Mouse (Mus musculus): ENCODE measurements around the gene Dcn. TPM values are rescaled to one million over a fixed set of nuclear protein-coding genes. Genes with fewer than 3 reads are reported as not detected.

The Dcn gene
- polyA plus RNA-seq (2014; fragmentation: Nextera tagmentation; extraction: Ambion mirVana) = 113 and 139 TPM in 2 replicates

- no peaks in the 10 kb centered on the region for H3K27me3 ChIP-seq (ENCODE audit: control insufficient read depth, insufficient read depth, low read length)
- ATAC-seq (ENCODE audit: low FRiP score) (no peak), DNase-seq (ENCODE audit: low spot score) (no peak)
- peak within 1 kb of the TSS; percentile 6; the same call in 1 of the 2 replicates for H3K4me2 ChIP-seq (replicated peaks)
- 0 out of 2 replicates have a peak within 1 kb of the TSS, but pooled peaks have one; percentile 0 for H3K4me3 ChIP-seq (replicated peaks; ENCODE audit: low read length)
- H3K36me3 ChIP-seq (replicated peaks; ENCODE audit: control insufficient read depth, insufficient read depth) = no peaks in the 10 kb centered on the region
- 0 out of 2 replicates have a peak, but pooled peaks cover 2% of the 10 kb centered on the region for H3K4me1 ChIP-seq (replicated peaks; ENCODE audit: control insufficient read depth, insufficient read depth, low read length)
- no peak within 1 kb of the TSS; the same call in 1 of the 2 replicates for H3K27ac ChIP-seq
- no peak within 1 kb of the TSS for H3K9ac ChIP-seq
- 13% methylated on average over 7 of the region's 7 CpGs for WGBS
- no peaks in the 10 kb centered on the region for H3K9me3 ChIP-seq (ENCODE audit: control insufficient read depth, low read length)
Observed at GRCm38 (mm10) chr10:97479004-97479766, at the start of gene Dcn. TSS of gene Dcn (plus strand) at chr10:97479609.

DNA sequence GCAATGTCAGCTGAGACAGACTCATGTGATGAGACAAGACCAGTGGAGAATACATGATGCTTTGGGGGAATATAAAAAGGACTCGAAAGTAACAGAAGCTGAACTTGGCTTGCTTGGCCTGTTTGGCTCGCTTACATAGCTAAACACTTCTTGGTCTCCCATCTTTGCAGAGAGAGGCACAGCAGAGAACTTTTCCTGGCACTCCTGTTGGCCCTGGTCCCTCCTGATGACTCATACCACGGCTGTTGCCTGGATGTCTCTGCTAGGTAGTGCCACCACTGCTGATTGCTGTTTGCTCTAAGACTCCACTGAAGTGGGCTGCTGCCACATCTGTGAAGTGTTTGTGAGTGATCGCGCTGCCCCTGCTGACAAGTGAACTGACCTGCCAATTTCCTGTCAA is 42.7 kb upstream of the Dcn start:
- H3K4me2 ChIP-seq (replicated peaks) = no peak overlapping the region
- WGBS = 91% methylated on average over 5 of the region's 5 CpGs
- no peaks in the 10 kb centered on the region for H3K4me1 ChIP-seq (replicated peaks; ENCODE audit: control insufficient read depth, insufficient read depth, low read length)
- no peak overlapping the region for H3K27ac ChIP-seq
- H3K4me3 ChIP-seq (replicated peaks; ENCODE audit: low read length) = no peak overlapping the region
- ATAC-seq (ENCODE audit: low FRiP score) = no peak
- no peaks in the 10 kb centered on the region for H3K27me3 ChIP-seq (ENCODE audit: control insufficient read depth, insufficient read depth, low read length)
- H3K9ac ChIP-seq = no peak overlapping the region
- no peaks in the 10 kb centered on the region for H3K36me3 ChIP-seq (replicated peaks; ENCODE audit: control insufficient read depth, insufficient read depth)
- no peak for DNase-seq (ENCODE audit: low spot score)
- no peaks in the 10 kb centered on the region for H3K9me3 ChIP-seq (ENCODE audit: control insufficient read depth, low read length)

GRCm38 (mm10) chr10:97442300-97442699 is 37.1 kb upstream of the Dcn start:
- Histone ChIP-seq H3K9me3 (ENCODE audit: control insufficient read depth, low read length) (no peaks in the 10 kb centered on the region), H3K4me2 (replicated peaks) (no peak overlapping the region), H3K9ac (no peak overlapping the region), H3K4me3 (replicated peaks; ENCODE audit: low read length) (no peak overlapping the region), H3K27ac (no peak overlapping the region), H3K36me3 (replicated peaks; ENCODE audit: control insufficient read depth, insufficient read depth) (no peaks in the 10 kb centered on the region), H3K4me1 (replicated peaks; ENCODE audit: control insufficient read depth, insufficient read depth, low read length) (no peaks in the 10 kb centered on the region), H3K27me3 (ENCODE audit: control insufficient read depth, insufficient read depth, low read length) (no peaks in the 10 kb centered on the region)
- ATAC-seq (ENCODE audit: low FRiP score) = no peak
- WGBS = 73% methylated on average over 2 of the region's 2 CpGs
- no peak for DNase-seq (ENCODE audit: low spot score)

DNA sequence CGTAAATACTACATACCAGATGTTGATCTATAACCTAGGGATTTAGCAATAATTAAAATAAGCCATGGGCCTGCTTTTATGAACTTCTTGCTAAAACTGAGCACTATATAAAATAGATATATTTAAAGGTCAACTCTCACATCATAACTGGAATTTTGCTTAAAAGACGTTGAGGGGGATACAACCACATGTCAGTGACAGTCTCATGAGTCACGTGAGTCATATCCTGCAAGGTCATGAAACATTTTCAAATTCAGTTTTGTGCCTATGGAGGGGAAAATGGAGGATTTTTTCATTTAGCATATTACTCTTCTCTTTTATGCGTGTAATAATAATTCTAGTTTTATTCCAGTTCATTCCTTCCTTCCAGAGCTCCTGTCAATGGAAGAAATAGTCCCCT is 32.9 kb upstream of the Dcn start:
- Histone ChIP-seq H3K9ac (no peak overlapping the region), H3K27me3 (ENCODE audit: control insufficient read depth, insufficient read depth, low read length) (no peaks in the 10 kb centered on the region), H3K27ac (no peak overlapping the region), H3K36me3 (replicated peaks; ENCODE audit: control insufficient read depth, insufficient read depth) (no peaks in the 10 kb centered on the region), H3K4me3 (replicated peaks; ENCODE audit: low read length) (no peak overlapping the region), H3K4me1 (replicated peaks; ENCODE audit: control insufficient read depth, insufficient read depth, low read length) (no peaks in the 10 kb centered on the region), H3K4me2 (replicated peaks) (no peak overlapping the region), H3K9me3 (ENCODE audit: control insufficient read depth, low read length) (no peaks in the 10 kb centered on the region)
- DNase-seq (ENCODE audit: low spot score) (no peak), ATAC-seq (ENCODE audit: low FRiP score) (no peak)
- WGBS = 86% methylated on average over 4 of the region's 4 CpGs

GRCm38 (mm10) chr10:97452886-97453285 is 26.5 kb upstream of the Dcn start:
- peaks cover 3% of the 10 kb centered on the region; the same call in 1 of the 2 replicates for H3K4me1 ChIP-seq (replicated peaks; ENCODE audit: control insufficient read depth, insufficient read depth, low read length)

DNA sequence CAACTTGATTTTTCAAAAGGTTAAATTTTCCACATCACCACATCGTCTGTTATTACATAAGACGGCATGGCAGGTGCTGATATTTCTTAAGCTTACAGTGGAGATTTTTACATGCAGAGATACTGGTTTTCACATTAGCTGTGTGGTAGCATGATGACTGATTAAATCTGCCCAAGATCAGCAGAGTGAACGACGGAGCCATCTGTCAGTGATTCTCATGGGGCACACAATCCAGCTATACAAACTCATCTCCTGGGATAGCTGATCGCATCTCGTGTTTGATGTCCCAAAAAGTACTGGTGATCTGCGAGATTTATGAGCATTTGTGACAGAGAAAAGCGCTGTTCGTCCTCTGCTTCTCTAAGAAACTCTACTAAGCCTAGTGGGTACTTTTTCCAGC is 25.9 kb upstream of the Dcn start:
- Histone ChIP-seq H3K4me2 (replicated peaks) (no peak overlapping the region), H3K36me3 (replicated peaks; ENCODE audit: control insufficient read depth, insufficient read depth) (no peaks in the 10 kb centered on the region), H3K9ac (no peak overlapping the region), H3K4me3 (replicated peaks; ENCODE audit: low read length) (no peak overlapping the region), H3K9me3 (ENCODE audit: control insufficient read depth, low read length) (no peaks in the 10 kb centered on the region), H3K4me1 (replicated peaks; ENCODE audit: control insufficient read depth, insufficient read depth, low read length) (peaks cover 3% of the 10 kb centered on the region; the same call in 1 of the 2 replicates), H3K27ac (no peak overlapping the region), H3K27me3 (ENCODE audit: control insufficient read depth, insufficient read depth, low read length) (no peaks in the 10 kb centered on the region)
- 51% methylated on average over 9 of the region's 9 CpGs for WGBS
- ATAC-seq (ENCODE audit: low FRiP score) = no peak
- no peak for DNase-seq (ENCODE audit: low spot score)

More at GRCm38 (mm10) chr10:97452886-97453285, 26.5 kb upstream of the Dcn start:
- Histone ChIP-seq H3K9ac (no peak overlapping the region), H3K9me3 (ENCODE audit: control insufficient read depth, low read length) (no peaks in the 10 kb centered on the region), H3K4me3 (replicated peaks; ENCODE audit: low read length) (no peak overlapping the region), H3K36me3 (replicated peaks; ENCODE audit: control insufficient read depth, insufficient read depth) (no peaks in the 10 kb centered on the region), H3K27me3 (ENCODE audit: control insufficient read depth, insufficient read depth, low read length) (no peaks in the 10 kb centered on the region), H3K27ac (0 out of 2 replicates have a peak overlapping the region, but pooled peaks have one; percentile 27), H3K4me2 (replicated peaks) (no peak overlapping the region)
- ATAC-seq (ENCODE audit: low FRiP score) (no peak), DNase-seq (ENCODE audit: low spot score) (no peak)
- WGBS = 51% methylated on average over 1 of the region's 1 CpGs

DNA sequence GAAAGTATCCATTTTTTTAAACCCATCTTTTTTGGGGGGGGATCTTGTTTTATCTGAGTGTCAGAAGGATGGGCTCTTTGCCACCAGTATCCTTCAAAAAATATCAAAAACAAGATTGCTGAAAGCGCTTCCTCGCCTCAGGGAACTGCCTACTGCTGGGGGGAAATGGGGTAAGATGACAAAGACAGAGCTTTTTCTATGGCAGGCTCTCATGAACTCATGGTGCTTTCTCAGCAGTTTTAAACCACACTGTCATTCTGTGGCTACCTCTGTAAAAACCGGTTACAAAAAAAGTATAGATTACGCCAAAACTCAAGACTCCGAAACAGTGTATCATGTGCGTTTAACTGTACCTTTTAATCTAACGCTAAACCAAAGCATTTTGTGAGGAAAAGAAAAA is 22.4 kb upstream of the Dcn start:
- 87% methylated on average over 7 of the region's 7 CpGs for WGBS
- Histone ChIP-seq H3K36me3 (replicated peaks; ENCODE audit: control insufficient read depth, insufficient read depth) (no peaks in the 10 kb centered on the region), H3K9me3 (ENCODE audit: control insufficient read depth, low read length) (no peaks in the 10 kb centered on the region), H3K9ac (no peak overlapping the region), H3K4me2 (replicated peaks) (no peak overlapping the region), H3K27ac (no peak overlapping the region), H3K4me1 (replicated peaks; ENCODE audit: control insufficient read depth, insufficient read depth, low read length) (peaks cover 3% of the 10 kb centered on the region; the same call in 1 of the 2 replicates), H3K27me3 (ENCODE audit: control insufficient read depth, insufficient read depth, low read length) (no peaks in the 10 kb centered on the region), H3K4me3 (replicated peaks; ENCODE audit: low read length) (no peak overlapping the region)
- DNase-seq (ENCODE audit: low spot score) = no peak
- no peak for ATAC-seq (ENCODE audit: low FRiP score)

GRCm38 (mm10) chr10:97466818-97467217 is 12.6 kb upstream of the Dcn start:
- no peak for DNase-seq (ENCODE audit: low spot score)
- Histone ChIP-seq H3K36me3 (replicated peaks; ENCODE audit: control insufficient read depth, insufficient read depth) (no peaks in the 10 kb centered on the region), H3K4me3 (replicated peaks; ENCODE audit: low read length) (no peak overlapping the region), H3K9ac (no peak overlapping the region), H3K4me1 (replicated peaks; ENCODE audit: control insufficient read depth, insufficient read depth, low read length) (no peaks in the 10 kb centered on the region), H3K9me3 (ENCODE audit: control insufficient read depth, low read length) (no peaks in the 10 kb centered on the region), H3K4me2 (replicated peaks) (no peak overlapping the region), H3K27me3 (ENCODE audit: control insufficient read depth, insufficient read depth, low read length) (no peaks in the 10 kb centered on the region), H3K27ac (no peak overlapping the region)
- no peak for ATAC-seq (ENCODE audit: low FRiP score)
- WGBS = 65% methylated on average over 3 of the region's 3 CpGs

GRCm38 (mm10) chr10:97469411-97470140 is 9.8 kb upstream of the Dcn start:
- 76% methylated on average over 3 of the region's 3 CpGs for whole genome bisulfite sequencing
- H3K9ac ChIP-seq = no peak overlapping the region
- no peaks in the 10 kb centered on the region for H3K4me1 ChIP-seq (replicated peaks; ENCODE audit: control insufficient read depth, insufficient read depth, low read length)
- H3K36me3 ChIP-seq (replicated peaks; ENCODE audit: control insufficient read depth, insufficient read depth) = no peaks in the 10 kb centered on the region
- no peak overlapping the region for H3K4me3 ChIP-seq (replicated peaks; ENCODE audit: low read length)
- H3K9me3 ChIP-seq (ENCODE audit: control insufficient read depth, low read length) = no peaks in the 10 kb centered on the region
- no peak overlapping the region for H3K27ac ChIP-seq
- H3K4me2 ChIP-seq (replicated peaks) = no peak overlapping the region
- H3K27me3 ChIP-seq (ENCODE audit: control insufficient read depth, insufficient read depth, low read length) = no peaks in the 10 kb centered on the region
- ATAC-seq (ENCODE audit: low FRiP score) (no peak), DNase-seq (ENCODE audit: low spot score) (no peak)

All from hindbrain, embryonic 14.5 days (tissue).